Mouse (Mus musculus) CH12.LX (cell line): ENCODE measurements around the gene Qsox1.

ENCODE experiments used
- BHLHE40 ChIP-seq: IDR thresholded peaks from 2 replicates; pipeline ENCODE4 v1.6.1; 2011; ENCODE audit warnings: mild to moderate bottlenecking, low read depth, low read length, improper control_type of control experiment
- CTCF ChIP-seq, 2 experiments: IDR thresholded peaks in 1 of 2; conservative IDR thresholded peaks in 1 of 2; 2 replicates each; pipeline ENCODE4 v1.5.1; 2011 to 2012; ENCODE audit warnings: low read depth in 2 of 2, low read length in 2 of 2, improper control_type of control experiment in 1 of 2, inconsistent platforms in 1 of 2, mild to moderate bottlenecking in 1 of 2, moderate library complexity in 1 of 2
- EP300 ChIP-seq: IDR thresholded peaks from 2 replicates; pipeline ENCODE4 v1.6.1; 2011; ENCODE audit warnings: low read length, improper control_type of control experiment
- MAX ChIP-seq: IDR thresholded peaks from 2 replicates; pipeline ENCODE4 v1.6.1; 2011; ENCODE audit warnings: low read length, improper control_type of control experiment
- NELFE ChIP-seq: IDR thresholded peaks from 2 replicates; pipeline ENCODE4 v1.6.1; 2011; ENCODE audit warnings: low read depth, low read length, improper control_type of control experiment
- POLR2A ChIP-seq: IDR thresholded peaks from 2 replicates; pipeline ENCODE4 v1.6.1; 2011; ENCODE audit warnings: low read depth, mild to moderate bottlenecking, improper control_type of control experiment, low read length
- POLR2AphosphoS2 ChIP-seq: IDR thresholded peaks from 2 replicates; pipeline ENCODE4 v1.6.1; 2011; ENCODE audit warnings: low read depth, low read length, improper control_type of control experiment
- TBP ChIP-seq: conservative IDR thresholded peaks from 2 replicates; pipeline ENCODE4 v1.6.1; 2011; ENCODE audit warnings: low read depth, low read length, improper control_type of control experiment
- USF1 ChIP-seq: IDR thresholded peaks from 2 replicates; pipeline ENCODE4 v1.6.1; 2014; ENCODE audit warnings: low read depth, mild to moderate bottlenecking, inconsistent platforms, low read length, improper control_type of control experiment
- USF2 ChIP-seq: conservative IDR thresholded peaks from 2 replicates; pipeline ENCODE4 v1.6.1; 2011; ENCODE audit warnings: low read depth, low read length, improper control_type of control experiment
- ZC3H11A ChIP-seq: IDR thresholded peaks from 2 replicates; pipeline ENCODE4 v1.6.1; 2012; ENCODE audit warnings: low read depth, mild to moderate bottlenecking, inconsistent platforms, low read length, improper control_type of control experiment
- ZMIZ1 ChIP-seq: IDR thresholded peaks from 2 replicates; pipeline ENCODE4 v1.6.1; 2012; ENCODE audit warnings: low read depth, mild to moderate bottlenecking, inconsistent platforms, low read length, improper control_type of control experiment

DNA sequence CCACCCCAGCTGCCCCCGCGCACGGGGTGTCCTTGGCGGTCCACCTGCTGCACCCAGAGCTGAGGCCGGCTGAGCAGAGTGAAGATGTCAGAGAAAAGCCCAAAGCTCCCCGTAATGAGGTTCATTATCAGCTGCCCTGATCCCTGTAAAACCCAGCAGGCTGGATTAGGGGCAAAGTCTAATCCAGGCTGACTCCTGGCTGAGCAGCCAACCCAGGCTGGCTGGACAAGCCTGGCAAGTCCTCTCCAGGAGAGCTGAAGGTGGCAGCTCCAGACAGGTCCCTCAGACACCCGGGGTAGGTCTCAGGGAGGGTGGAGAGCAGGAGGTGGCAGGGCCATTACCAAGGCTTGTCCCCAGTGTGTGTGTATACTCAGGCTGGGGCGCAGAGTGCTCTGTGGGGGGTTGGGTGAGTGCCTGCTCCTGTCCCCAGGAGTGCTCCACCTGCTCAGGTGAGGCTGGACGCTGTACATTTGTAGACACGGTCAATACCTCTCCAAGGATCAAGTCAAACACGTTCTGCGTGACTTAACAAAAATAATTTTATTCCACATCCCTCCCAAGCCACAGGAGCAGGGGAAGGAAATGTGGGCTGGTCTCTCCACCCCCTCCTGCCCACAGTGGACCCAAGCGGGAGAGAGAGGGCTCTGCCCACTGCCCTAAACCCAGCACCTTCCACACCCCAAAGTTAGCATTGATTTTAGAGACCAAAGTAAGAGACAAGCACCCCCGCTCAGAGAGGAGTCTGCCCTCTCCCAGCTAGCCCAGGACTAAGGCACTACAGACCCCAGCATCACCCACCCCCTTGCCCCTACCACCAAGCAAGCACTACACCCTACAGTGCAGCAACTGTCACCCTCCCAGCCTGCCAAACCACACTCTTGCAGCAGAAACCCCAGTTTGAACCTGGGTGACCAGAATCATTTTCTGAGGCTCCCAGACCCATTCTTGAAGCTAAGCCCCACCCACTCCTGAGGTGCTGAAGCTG is 34.8 kb downstream of the Qsox1 start:
- no peak for TF ChIP-seq CTCF (conservative IDR thresholded peaks at IDR 0.05 in 1 of 2, IDR thresholded peaks at IDR 0.05 in 1 of 2; ENCODE audit: low read depth in 2 of 2, low read length in 2 of 2)
- TF ChIP-seq POLR2A, result no peak
- TF ChIP-seq USF1, result no peak
- TF ChIP-seq ZMIZ1, result no peak
- no peak for TF ChIP-seq EP300
- TF ChIP-seq POLR2AphosphoS2, result no peak
- no peak for TF ChIP-seq TBP
- no peak for TF ChIP-seq NELFE
- no peak for TF ChIP-seq ZC3H11A
- TF ChIP-seq BHLHE40, result no peak
- TF ChIP-seq MAX, result no peak
- no peak for TF ChIP-seq USF2
